Mouse (Mus musculus): ENCODE results near the gene Mtx3. TPM values are rescaled to one million over a fixed set of nuclear protein-coding genes. Genes with fewer than 3 reads are reported as not detected.

Gene Mtx3
- total RNA-seq, 2 experiments from 2014 or later, result 1.5 TPM; not detected in 1

DNA sequence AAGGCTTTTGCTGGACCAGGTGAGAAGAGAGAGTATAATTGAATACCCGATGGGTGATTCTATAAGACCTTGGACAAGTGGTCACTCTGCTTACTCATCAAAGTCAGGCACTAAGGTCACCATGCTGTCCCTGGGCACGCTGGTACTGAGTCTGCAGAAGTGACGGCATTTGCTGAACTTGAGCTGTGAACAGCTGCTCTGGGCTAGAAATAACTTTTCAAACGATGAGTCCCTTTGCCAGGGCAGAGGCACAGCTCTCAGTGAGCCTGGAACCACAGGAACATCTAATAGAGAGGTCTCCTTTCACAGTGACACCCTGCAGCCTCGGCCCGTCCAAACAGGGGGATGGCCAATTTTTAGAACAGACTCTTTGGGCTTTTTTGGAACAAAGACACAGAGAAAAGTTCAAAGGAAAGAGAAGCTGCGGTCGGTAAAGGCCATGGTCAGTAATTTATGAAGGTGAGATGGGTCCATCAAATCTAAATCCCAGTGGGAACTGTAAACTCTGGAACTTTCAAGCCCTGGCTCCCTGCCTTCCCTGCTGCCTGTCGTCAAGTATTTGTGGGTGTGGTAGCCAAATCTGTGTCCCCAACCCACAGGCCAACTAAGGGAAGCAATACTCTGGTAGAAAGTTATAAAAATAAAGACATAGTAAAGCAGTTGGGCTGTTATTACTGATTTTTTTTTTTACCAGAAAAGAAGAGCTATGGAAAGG is 37.9 kb downstream of the Mtx3 start:
- no peak for ATAC-seq (replicated peaks; ENCODE audit: low FRiP score, poor library complexity, severe bottlenecking)

- ATAC-seq (replicated peaks; ENCODE audit: low FRiP score, poor library complexity, severe bottlenecking), result no peak
These were observed 38.6 kb downstream of the Mtx3 start for GRCm38 (mm10) chr13:92882986-92883720.

DNA sequence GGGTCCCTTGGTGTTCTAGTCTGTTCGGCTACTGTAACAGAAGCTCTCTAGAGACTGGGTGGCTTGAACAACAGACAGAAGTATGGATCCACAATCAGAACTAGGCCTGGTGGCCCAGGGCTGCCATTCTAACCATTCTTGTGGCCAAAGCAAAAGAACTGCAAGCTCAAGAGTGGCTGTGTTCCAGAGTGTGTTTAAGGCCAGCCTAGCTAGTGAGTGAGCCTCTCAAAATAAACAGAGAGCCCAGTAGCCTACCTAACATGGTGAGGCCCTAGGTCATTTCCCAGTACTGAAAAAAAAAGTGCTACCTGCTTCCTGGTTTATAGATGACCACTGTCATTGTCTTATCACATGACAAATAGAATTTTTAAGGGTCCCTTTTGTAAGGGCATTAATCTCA is 39.6 kb downstream of the Mtx3 start:
- no peak for ATAC-seq (replicated peaks; ENCODE audit: low FRiP score, poor library complexity, severe bottlenecking)

DNA sequence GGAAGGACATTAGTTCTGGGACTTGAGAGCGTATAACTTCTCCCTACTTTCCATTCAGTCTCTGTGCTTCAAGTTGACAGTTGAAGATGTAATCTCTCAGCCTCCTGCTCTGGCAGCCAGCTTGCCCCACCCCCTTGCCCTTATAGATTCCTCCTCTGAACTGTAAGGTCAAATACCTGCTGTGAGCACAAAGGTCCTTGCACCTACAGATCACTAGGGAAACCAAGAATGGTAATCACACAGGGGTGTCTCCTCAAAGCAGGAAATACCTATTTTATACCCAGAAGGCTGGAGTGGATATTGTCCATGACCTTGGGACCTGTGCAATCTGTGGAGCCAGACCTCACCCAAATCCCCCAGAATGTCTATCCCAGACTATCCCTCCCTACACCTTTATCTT is 40.4 kb downstream of the Mtx3 start:
- no peak for ATAC-seq (replicated peaks; ENCODE audit: low FRiP score, poor library complexity, severe bottlenecking)

- ATAC-seq (replicated peaks; ENCODE audit: low FRiP score, poor library complexity, severe bottlenecking), result no peak
These were observed 54.5 kb downstream of the Mtx3 start for GRCm38 (mm10) chr13:92899087-92899486.

DNA sequence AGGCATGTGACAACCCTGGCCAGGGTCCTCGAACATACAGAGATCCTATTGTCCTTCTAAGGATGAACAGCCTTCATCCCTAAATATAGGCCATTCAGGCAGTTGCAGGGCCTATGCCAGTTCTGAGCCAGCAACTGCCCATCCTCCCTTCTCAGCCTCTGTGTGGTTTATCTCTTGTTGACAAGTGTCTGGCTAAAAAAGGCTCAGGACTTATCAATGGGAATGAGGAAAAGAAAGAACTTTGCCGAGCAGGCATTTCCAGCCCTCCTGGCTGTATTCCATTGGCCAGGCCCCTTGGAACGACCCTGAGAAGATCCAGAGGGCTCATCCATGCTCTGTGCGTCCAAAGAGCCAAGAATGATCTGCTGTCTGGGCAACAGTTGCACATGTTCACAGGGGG is 58.7 kb downstream of the Mtx3 start:
- no peak for ATAC-seq (replicated peaks; ENCODE audit: low FRiP score, poor library complexity, severe bottlenecking)

DNA sequence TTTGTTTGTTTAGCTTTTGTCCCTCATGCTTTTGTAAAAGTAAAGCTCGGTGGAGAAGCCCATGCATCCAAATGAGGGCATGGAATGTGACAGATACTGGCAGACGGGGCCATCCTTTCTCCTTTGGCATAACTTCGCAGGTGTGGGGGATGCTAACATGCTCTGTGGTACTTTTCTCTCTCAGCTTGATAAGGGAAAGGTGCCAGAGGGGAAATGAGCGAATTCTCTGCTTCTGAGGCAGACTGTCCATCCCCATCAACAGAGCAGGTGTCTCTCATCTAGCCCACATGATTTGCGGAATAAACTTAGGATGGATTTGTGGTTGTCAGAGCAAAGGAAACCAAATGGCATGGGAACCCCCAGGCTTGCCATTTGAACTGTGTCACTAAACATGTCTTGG is 61.4 kb downstream of the Mtx3 start:
- no peak for ATAC-seq (replicated peaks; ENCODE audit: low FRiP score, poor library complexity, severe bottlenecking)

DNA sequence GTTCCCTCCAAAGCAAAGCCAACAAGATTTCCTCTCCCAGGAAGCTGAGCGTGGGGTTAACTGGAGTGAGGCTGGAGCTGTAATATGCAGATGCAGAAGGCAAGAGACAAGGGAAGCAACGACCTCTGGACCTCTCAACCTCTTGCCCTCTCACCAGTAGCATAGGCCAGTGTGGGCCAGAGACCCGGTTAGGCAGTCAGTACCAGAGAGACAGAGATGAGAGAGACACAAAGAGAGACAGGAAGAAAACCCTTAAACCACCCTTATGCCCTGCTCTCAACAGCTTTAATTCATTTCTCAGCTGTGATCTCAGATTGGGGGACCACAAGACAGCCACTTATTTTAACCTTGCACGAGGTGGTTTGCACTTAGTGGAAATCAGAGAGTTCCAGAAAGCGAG is 62.8 kb downstream of the Mtx3 start:
- no peak for ATAC-seq (replicated peaks; ENCODE audit: low FRiP score, poor library complexity, severe bottlenecking)

Other genes starting within 250 kb of the Mtx3 start
- 33.5 and 56.6 TPM in 2 replicates for gene Serinc5, start 233.7 kb upstream of the Mtx3 start, total RNA-seq (2015; ENCODE audit: low replicate concordance)
- gene Serinc5, start 233.7 kb upstream of the Mtx3 start, total RNA-seq (2017; ENCODE audit: low replicate concordance), result 44.0 and 54.7 TPM in 2 replicates
- gene Thbs4, start 49.9 kb upstream of the Mtx3 start, total RNA-seq (2015; ENCODE audit: low replicate concordance), result not detected in 2 replicates
- not detected in 2 replicates for gene Thbs4, start 49.9 kb upstream of the Mtx3 start, total RNA-seq (2017; ENCODE audit: low replicate concordance)

Measured in erythroid progenitor cell, adult 5-6 weeks (primary cell).